Mouse (Mus musculus): ENCODE measurements around the gene Ache. TPM values are rescaled to one million over a fixed set of nuclear protein-coding genes. Genes with fewer than 3 reads are reported as not detected.

Ache gene
- polyA plus RNA-seq, 1 experiment from 2014 or later = 1.9 TPM

DNA sequence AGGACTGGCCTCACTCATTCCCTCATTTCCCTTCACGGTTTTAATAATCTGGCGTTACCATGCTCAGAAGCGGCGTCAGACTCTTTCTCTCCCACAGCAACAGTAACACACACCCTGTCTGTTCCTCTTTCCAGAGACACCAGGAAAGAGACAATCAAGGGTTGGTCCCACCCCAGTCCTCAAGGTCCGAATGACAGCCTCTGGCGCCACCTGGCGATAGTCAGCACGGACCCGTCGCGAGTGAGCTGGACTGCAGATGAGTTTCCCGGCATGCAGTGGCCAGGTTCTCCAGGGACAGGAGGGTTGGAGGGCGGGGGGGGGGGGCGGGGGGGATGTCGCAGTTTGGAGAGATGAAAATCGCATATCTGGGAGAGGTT lies 676 bp upstream of the Ache start:
- Histone ChIP-seq H3K4me1 (replicated peaks; ENCODE audit: control insufficient read depth, insufficient read depth, low read length) (peaks cover 19% of the 10 kb centered on the region), H3K27ac (ENCODE audit: low read length) (no peak overlapping the region), H3K4me3 (ENCODE audit: low read length) (peak overlapping the region; percentile 33), H3K36me3 (ENCODE audit: control insufficient read depth, insufficient read depth, low read length) (no peaks in the 10 kb centered on the region), H3K4me2 (ENCODE audit: low read depth, low read length) (peak overlapping the region; percentile 56), H3K9ac (ENCODE audit: low read length) (no peak overlapping the region), H3K27me3 (ENCODE audit: control insufficient read depth, insufficient read depth, low read depth, low read length) (peaks cover 40% of the 10 kb centered on the region), H3K9me3 (ENCODE audit: control insufficient read depth, low read length) (no peaks in the 10 kb centered on the region)
- under 1% methylated on average over 15 of the region's 16 CpGs for WGBS
- ATAC-seq (ENCODE audit: low read depth) = peak; percentile 60

GRCm38 (mm10) chr5:137287953-137288743 lies 829 bp downstream of the Ache start:
- WGBS = under 1% methylated on average over 54 of the region's 65 CpGs
- Histone ChIP-seq H3K36me3 (ENCODE audit: control insufficient read depth, insufficient read depth, low read length) (no peaks in the 10 kb centered on the region), H3K27ac (ENCODE audit: low read length) (no peak overlapping the region), H3K9ac (ENCODE audit: low read length) (peak overlapping the region; percentile 58), H3K4me1 (replicated peaks; ENCODE audit: control insufficient read depth, insufficient read depth, low read length) (peaks cover 23% of the 10 kb centered on the region), H3K9me3 (ENCODE audit: control insufficient read depth, low read length) (no peaks in the 10 kb centered on the region), H3K27me3 (ENCODE audit: control insufficient read depth, insufficient read depth, low read depth, low read length) (peaks cover 40% of the 10 kb centered on the region), H3K4me3 (ENCODE audit: low read length) (peak overlapping the region; percentile 42), H3K4me2 (ENCODE audit: low read depth, low read length) (peak overlapping the region; percentile 67)
- ATAC-seq (ENCODE audit: low read depth) = peak; percentile 14

GRCm38 (mm10) chr5:137288999-137289470 lies 1.7 kb downstream of the Ache start:
- Histone ChIP-seq H3K4me2 (ENCODE audit: low read depth, low read length) (peak overlapping the region; percentile 67), H3K27ac (ENCODE audit: low read length) (no peak overlapping the region), H3K36me3 (ENCODE audit: control insufficient read depth, insufficient read depth, low read length) (no peaks in the 10 kb centered on the region), H3K27me3 (ENCODE audit: control insufficient read depth, insufficient read depth, low read depth, low read length) (peaks cover 40% of the 10 kb centered on the region), H3K4me3 (ENCODE audit: low read length) (peak overlapping the region; percentile 42), H3K9me3 (ENCODE audit: control insufficient read depth, low read length) (no peaks in the 10 kb centered on the region), H3K4me1 (replicated peaks; ENCODE audit: control insufficient read depth, insufficient read depth, low read length) (peaks cover 26% of the 10 kb centered on the region), H3K9ac (ENCODE audit: low read length) (0 out of 2 replicates have a peak overlapping the region, but pooled peaks have one; percentile 44)
- WGBS = 3% methylated on average over 25 of the region's 25 CpGs
- no peak for ATAC-seq (ENCODE audit: low read depth)

DNA sequence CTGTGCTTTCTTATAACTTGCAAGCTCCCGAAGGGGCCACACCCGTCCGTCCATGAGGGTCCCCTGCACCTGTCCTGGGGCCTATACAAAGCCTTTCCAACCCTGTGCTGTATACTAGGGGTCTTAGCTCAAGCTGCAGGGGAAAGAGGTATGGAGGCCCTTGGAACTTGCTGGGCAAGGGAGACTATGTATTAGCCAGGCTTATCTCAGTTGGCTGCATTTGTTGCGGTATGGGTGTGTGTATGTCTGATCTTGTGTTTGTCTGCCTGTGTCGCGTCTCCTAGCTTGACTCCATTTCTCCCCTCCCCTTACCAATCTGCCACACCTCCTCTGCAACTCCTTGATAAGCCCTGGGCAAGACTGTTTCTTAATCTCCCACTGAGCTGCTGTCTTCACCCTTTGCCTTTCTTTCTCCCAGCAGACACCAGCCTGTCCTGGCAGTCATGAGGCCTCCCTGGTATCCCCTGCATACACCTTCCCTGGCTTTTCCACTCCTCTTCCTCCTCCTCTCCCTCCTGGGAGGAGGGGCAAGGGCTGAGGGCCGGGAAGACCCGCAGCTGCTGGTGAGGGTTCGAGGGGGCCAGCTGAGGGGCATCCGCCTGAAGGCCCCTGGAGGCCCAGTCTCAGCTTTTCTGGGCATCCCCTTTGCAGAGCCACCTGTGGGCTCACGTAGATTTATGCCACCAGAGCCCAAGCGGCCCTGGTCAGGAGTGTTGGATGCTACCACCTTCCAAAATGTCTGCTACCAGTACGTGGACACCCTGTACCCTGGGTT lies 2.5 kb downstream of the Ache start:
- no peak overlapping the region for H3K27ac ChIP-seq (ENCODE audit: low read length)
- H3K4me2 ChIP-seq (ENCODE audit: low read depth, low read length) = no peak overlapping the region

GRCm38 (mm10) chr5:137290677-137291076 lies 3.4 kb downstream of the Ache start:
- Histone ChIP-seq H3K9me3 (ENCODE audit: control insufficient read depth, low read length) (no peaks in the 10 kb centered on the region), H3K4me1 (replicated peaks; ENCODE audit: control insufficient read depth, insufficient read depth, low read length) (peaks cover 34% of the 10 kb centered on the region), H3K9ac (ENCODE audit: low read length) (no peak overlapping the region), H3K27ac (ENCODE audit: low read length) (no peak overlapping the region), H3K4me3 (ENCODE audit: low read length) (no peak overlapping the region), H3K27me3 (ENCODE audit: control insufficient read depth, insufficient read depth, low read depth, low read length) (peaks cover 40% of the 10 kb centered on the region), H3K4me2 (ENCODE audit: low read depth, low read length) (no peak overlapping the region), H3K36me3 (ENCODE audit: control insufficient read depth, insufficient read depth, low read length) (peaks cover 6% of the 10 kb centered on the region; the same call in 1 of the 2 replicates)
- WGBS = 20% methylated on average over 15 of the region's 15 CpGs
- ATAC-seq (ENCODE audit: low read depth) = no peak

More for the DNA sequence above, 2.5 kb downstream of the Ache start:
- 46% methylated on average over 13 of the region's 13 CpGs for WGBS
- no peak for ATAC-seq (ENCODE audit: low read depth)
- Histone ChIP-seq H3K36me3 (ENCODE audit: control insufficient read depth, insufficient read depth, low read length) (no peaks in the 10 kb centered on the region), H3K4me1 (replicated peaks; ENCODE audit: control insufficient read depth, insufficient read depth, low read length) (peaks cover 27% of the 10 kb centered on the region), H3K4me3 (ENCODE audit: low read length) (no peak overlapping the region), H3K9me3 (ENCODE audit: control insufficient read depth, low read length) (no peaks in the 10 kb centered on the region), H3K27me3 (ENCODE audit: control insufficient read depth, insufficient read depth, low read depth, low read length) (peaks cover 40% of the 10 kb centered on the region), H3K9ac (ENCODE audit: low read length) (no peak overlapping the region)

DNA sequence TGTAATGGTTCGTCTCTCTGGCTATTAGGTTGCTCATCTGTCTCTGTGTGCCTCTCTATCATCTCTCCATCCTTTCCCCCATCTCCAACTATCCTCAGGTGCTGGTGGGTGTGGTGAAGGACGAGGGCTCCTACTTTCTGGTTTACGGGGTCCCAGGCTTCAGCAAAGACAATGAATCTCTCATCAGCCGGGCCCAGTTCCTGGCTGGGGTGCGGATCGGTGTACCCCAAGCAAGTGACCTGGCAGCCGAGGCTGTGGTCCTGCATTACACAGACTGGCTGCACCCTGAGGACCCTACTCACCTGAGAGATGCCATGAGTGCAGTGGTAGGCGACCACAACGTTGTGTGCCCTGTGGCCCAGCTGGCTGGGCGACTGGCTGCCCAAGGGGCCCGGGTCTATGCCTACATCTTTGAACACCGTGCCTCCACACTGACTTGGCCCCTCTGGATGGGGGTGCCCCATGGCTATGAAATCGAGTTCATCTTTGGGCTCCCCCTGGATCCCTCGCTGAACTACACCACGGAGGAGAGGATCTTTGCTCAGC lies 4.1 kb downstream of the Ache start:
- H3K9ac ChIP-seq (ENCODE audit: low read length) = no peak overlapping the region
- no peaks in the 10 kb centered on the region for H3K9me3 ChIP-seq (ENCODE audit: control insufficient read depth, low read length)
- no peak overlapping the region for H3K4me3 ChIP-seq (ENCODE audit: low read length)
- no peak for ATAC-seq (ENCODE audit: low read depth)
- H3K4me1 ChIP-seq (replicated peaks; ENCODE audit: control insufficient read depth, insufficient read depth, low read length) = peaks cover 34% of the 10 kb centered on the region
- no peak overlapping the region for H3K4me2 ChIP-seq (ENCODE audit: low read depth, low read length)
- H3K27me3 ChIP-seq (ENCODE audit: control insufficient read depth, insufficient read depth, low read depth, low read length) = peaks cover 35% of the 10 kb centered on the region
- H3K27ac ChIP-seq (ENCODE audit: low read length) = no peak overlapping the region
- peaks cover 14% of the 10 kb centered on the region for H3K36me3 ChIP-seq (ENCODE audit: control insufficient read depth, insufficient read depth, low read length)
- 68% methylated on average over 15 of the region's 15 CpGs for WGBS

DNA sequence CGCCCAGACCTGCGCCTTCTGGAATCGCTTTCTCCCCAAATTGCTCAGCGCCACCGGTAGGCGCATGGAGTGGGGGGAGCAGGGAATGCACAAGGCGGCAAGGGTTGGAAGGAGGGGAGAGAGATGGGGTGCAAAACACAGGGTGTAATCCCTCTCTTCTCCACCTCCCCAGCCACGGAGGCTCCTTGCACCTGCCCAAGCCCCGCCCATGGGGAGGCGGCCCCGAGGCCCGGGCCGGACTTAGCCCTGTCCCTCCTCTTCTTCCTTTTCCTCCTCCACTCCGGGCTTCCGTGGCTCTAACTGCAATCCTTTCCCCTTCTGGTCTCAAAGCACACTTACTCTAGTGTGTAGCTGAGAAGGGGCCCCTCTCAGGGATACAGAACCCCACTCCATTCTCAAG lies 6.0 kb downstream of the Ache start:
- Histone ChIP-seq H3K27me3 (ENCODE audit: control insufficient read depth, insufficient read depth, low read depth, low read length) (peaks cover 21% of the 10 kb centered on the region), H3K4me2 (ENCODE audit: low read depth, low read length) (peak overlapping the region; percentile 63), H3K4me3 (ENCODE audit: low read length) (peak overlapping the region; percentile 59), H3K9ac (ENCODE audit: low read length) (peak overlapping the region; percentile 69), H3K36me3 (ENCODE audit: control insufficient read depth, insufficient read depth, low read length) (peaks cover 32% of the 10 kb centered on the region), H3K9me3 (ENCODE audit: control insufficient read depth, low read length) (no peaks in the 10 kb centered on the region), H3K27ac (ENCODE audit: low read length) (peak overlapping the region; percentile 94), H3K4me1 (replicated peaks; ENCODE audit: control insufficient read depth, insufficient read depth, low read length) (peaks cover 23% of the 10 kb centered on the region)
- WGBS = under 1% methylated on average over 15 of the region's 15 CpGs
- ATAC-seq (ENCODE audit: low read depth) = peak; percentile 57

DNA sequence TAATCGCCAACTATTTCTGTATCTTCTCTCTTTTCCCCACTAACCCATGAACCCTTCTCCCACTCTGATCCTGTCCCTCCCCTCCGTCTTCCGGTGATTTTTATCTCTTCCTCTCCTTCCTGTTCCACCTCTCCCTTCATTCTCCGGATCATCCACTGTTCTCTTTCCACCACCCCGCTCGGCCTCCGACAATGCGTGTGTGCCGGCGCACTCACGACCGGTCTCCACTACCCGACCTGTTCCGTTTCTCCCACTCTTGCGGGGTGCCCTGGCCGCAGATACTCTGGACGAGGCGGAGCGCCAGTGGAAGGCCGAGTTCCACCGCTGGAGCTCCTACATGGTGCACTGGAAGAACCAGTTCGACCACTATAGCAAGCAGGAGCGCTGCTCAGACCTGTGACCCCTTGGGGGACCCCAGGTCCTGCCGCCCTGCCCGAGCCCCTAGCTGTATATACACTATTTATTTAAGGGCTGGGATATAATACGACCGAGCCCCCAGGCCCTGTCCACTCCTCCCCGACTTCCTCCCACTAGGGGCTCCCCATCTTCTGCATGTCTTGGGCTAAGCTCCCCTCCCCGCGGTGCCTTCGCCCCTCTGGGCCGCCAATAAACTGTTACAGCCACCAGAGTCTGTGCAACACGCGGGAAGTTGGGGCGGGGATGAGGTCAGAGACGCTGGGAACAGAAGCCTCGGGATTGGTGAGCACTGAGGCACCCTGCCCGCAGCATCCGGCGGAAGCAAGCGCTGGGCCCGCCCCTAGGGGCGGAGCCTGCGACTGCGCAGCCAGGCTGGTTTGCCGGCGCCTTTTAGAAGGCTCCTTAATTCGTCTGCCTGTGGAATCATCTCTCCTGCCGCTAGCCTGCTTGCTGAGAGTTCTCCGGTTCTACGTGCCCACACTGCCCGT lies 6.8 kb downstream of the Ache start, which contains the start of gene Ufsp1:
Gene Ufsp1 (plus strand): TSS at position 791 of the 905 bp plus-strand sequence.
- H3K4me2 ChIP-seq (ENCODE audit: low read depth, low read length) = peak within 1 kb of the TSS; percentile 63
- ATAC-seq (ENCODE audit: low read depth) = peak; percentile 96
- peak within 1 kb of the TSS; percentile 69 for H3K9ac ChIP-seq (ENCODE audit: low read length)
- under 1% methylated on average over 52 of the region's 52 CpGs for WGBS
- peaks cover 40% of the 10 kb centered on the region for H3K36me3 ChIP-seq (ENCODE audit: control insufficient read depth, insufficient read depth, low read length)
- H3K27me3 ChIP-seq (ENCODE audit: control insufficient read depth, insufficient read depth, low read depth, low read length) = peaks cover 15% of the 10 kb centered on the region
- peak within 1 kb of the TSS; percentile 94 for H3K27ac ChIP-seq (ENCODE audit: low read length)
- H3K9me3 ChIP-seq (ENCODE audit: control insufficient read depth, low read length) = no peaks in the 10 kb centered on the region
- H3K4me3 ChIP-seq (ENCODE audit: low read length) = peak within 1 kb of the TSS; percentile 59
- H3K4me1 ChIP-seq (replicated peaks; ENCODE audit: control insufficient read depth, insufficient read depth, low read length) = peaks cover 16% of the 10 kb centered on the region
